Mouse (Mus musculus): ENCODE data around the gene Rps16. TPM values are rescaled to one million over a fixed set of nuclear protein-coding genes. Genes with fewer than 3 reads are reported as not detected.

Rps16 gene
- total and polyA plus RNA-seq, 2 experiments from 2014 or later, result 161 to 481 TPM

DNA sequence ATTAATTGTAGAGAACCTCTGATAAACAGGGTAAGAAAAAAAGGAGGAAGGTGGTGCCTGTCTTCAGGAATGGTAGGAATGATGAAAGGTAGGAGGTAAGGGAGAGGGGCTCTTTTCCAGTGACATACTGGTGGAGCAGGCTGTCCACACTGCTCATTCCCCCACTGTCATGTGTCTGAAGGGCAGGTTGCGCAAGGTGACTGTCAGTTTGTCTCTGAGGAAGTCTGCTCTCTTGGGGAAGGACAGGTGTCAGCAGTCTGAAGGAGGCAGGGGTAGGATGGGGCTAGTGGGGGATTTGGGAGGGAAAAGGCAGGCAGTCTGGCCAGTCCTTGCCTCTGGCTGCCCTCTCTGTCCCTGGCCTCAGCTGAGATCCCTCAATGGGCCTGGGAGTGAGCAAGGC lies 50.6 kb downstream of the Rps16 start:
- ATAC-seq (ENCODE audit: insufficient read depth, low read depth), result no peak
- Histone ChIP-seq H3K9ac (replicated peaks; ENCODE audit: low read depth, low read length) (no peak overlapping the region), H3K4me2 (ENCODE audit: low read depth, low read length) (no peak overlapping the region), H3K4me1 (ENCODE audit: control insufficient read depth, insufficient read depth) (no peaks in the 10 kb centered on the region), H3K27ac (ENCODE audit: low read depth) (no peak overlapping the region), H3K36me3 (replicated peaks; ENCODE audit: control insufficient read depth, insufficient read depth, low read length) (peaks cover 85% of the 10 kb centered on the region), H3K27me3 (ENCODE audit: control insufficient read depth, insufficient read depth, low read length) (no peaks in the 10 kb centered on the region), H3K4me3 (ENCODE audit: low read depth, low read length) (no peak overlapping the region), H3K9me3 (replicated peaks; ENCODE audit: control insufficient read depth, low read length) (no peaks in the 10 kb centered on the region)
- DNase-seq (ENCODE audit: low spot score), result no peak
- TF ChIP-seq EP300 (IDR thresholded peaks at IDR 0.05; ENCODE audit: low read depth) (no peak), CTCF (IDR thresholded peaks at IDR 0.05; ENCODE audit: low read depth) (no peak)
- WGBS, result 100% methylated on average over 1 of the region's 1 CpGs

DNA sequence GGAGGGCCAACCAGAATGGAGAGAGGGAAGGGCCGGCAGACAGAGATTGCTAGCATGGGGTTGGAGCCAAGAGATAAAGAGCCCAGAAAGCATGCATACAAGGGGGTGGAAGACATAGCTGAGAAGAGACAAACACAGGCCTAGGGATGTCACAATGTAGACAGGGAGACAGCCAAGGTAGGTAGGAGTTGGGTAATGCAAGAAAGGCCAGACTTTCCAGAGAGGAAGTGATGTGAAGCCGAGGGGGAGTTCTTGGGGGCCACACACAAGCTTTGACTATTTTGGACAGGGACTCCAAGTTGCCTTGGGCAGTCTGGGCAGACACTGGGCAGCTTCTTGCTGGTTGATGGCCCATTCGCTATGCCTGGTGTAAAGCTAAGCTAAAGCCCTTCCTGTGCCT lies 51.5 kb downstream of the Rps16 start:
- Histone ChIP-seq H3K27ac (ENCODE audit: low read depth) (no peak overlapping the region), H3K27me3 (ENCODE audit: control insufficient read depth, insufficient read depth, low read length) (no peaks in the 10 kb centered on the region), H3K4me3 (ENCODE audit: low read depth, low read length) (no peak overlapping the region), H3K9me3 (replicated peaks; ENCODE audit: control insufficient read depth, low read length) (no peaks in the 10 kb centered on the region), H3K4me2 (ENCODE audit: low read depth, low read length) (no peak overlapping the region), H3K9ac (replicated peaks; ENCODE audit: low read depth, low read length) (no peak overlapping the region), H3K4me1 (ENCODE audit: control insufficient read depth, insufficient read depth) (no peaks in the 10 kb centered on the region), H3K36me3 (replicated peaks; ENCODE audit: control insufficient read depth, insufficient read depth, low read length) (peaks cover 85% of the 10 kb centered on the region)
- 71% methylated on average over 3 of the region's 3 CpGs for WGBS
- ATAC-seq (ENCODE audit: insufficient read depth, low read depth) (no peak), DNase-seq (ENCODE audit: low spot score) (no peak)
- no peak for TF ChIP-seq CTCF (IDR thresholded peaks at IDR 0.05; ENCODE audit: low read depth)
- TF ChIP-seq EP300 (IDR thresholded peaks at IDR 0.05; ENCODE audit: low read depth), result no peak

Other genes starting within 250 kb of the Rps16 start
- not detected in 2 replicates for gene 9530053A07Rik, start 221.2 kb upstream of the Rps16 start, total RNA-seq (2014; rRNA removed; ENCODE audit: low replicate concordance)
- 0.01 and 0.04 TPM in 2 replicates for gene 9530053A07Rik, start 221.2 kb upstream of the Rps16 start, polyA plus RNA-seq (2015; fragmentation: Nextera tagmentation; extraction: Ambion mirVana)
- gene Fbl, start 180.9 kb upstream of the Rps16 start, total RNA-seq (2014; rRNA removed; ENCODE audit: low replicate concordance), result 6.6 and 21.8 TPM in 2 replicates
- gene Fbl, start 180.9 kb upstream of the Rps16 start, polyA plus RNA-seq (2015; fragmentation: Nextera tagmentation; extraction: Ambion mirVana), result 44.3 and 51.3 TPM in 2 replicates
- gene Dyrk1b, start 171.2 kb upstream of the Rps16 start, total RNA-seq (2014; rRNA removed; ENCODE audit: low replicate concordance), result 21.3 and 37.1 TPM in 2 replicates
- gene Dyrk1b, start 171.2 kb upstream of the Rps16 start, polyA plus RNA-seq (2015; fragmentation: Nextera tagmentation; extraction: Ambion mirVana), result 10.2 and 10.4 TPM in 2 replicates
- 6.5 and 18.2 TPM in 2 replicates for gene Eid2, start 82.8 kb upstream of the Rps16 start, total RNA-seq (2014; rRNA removed; ENCODE audit: low replicate concordance)
- gene Eid2, start 82.8 kb upstream of the Rps16 start, polyA plus RNA-seq (2015; fragmentation: Nextera tagmentation; extraction: Ambion mirVana), result 1.4 and 1.6 TPM in 2 replicates
- 4.4 and 13.0 TPM in 2 replicates for gene Eid2b, start 72.9 kb upstream of the Rps16 start, total RNA-seq (2014; rRNA removed; ENCODE audit: low replicate concordance)
- 9.1 and 9.7 TPM in 2 replicates for gene Eid2b, start 72.9 kb upstream of the Rps16 start, polyA plus RNA-seq (2015; fragmentation: Nextera tagmentation; extraction: Ambion mirVana)
- not detected in 2 replicates for gene Selenov, start 59.5 kb upstream of the Rps16 start, total RNA-seq (2014; rRNA removed; ENCODE audit: low replicate concordance)
- gene Selenov, start 59.5 kb upstream of the Rps16 start, polyA plus RNA-seq (2015; fragmentation: Nextera tagmentation; extraction: Ambion mirVana), result not detected in 2 replicates
- gene Dll3, start 48.4 kb upstream of the Rps16 start, total RNA-seq (2014; rRNA removed; ENCODE audit: low replicate concordance), result not detected in 2 replicates
- not detected in 2 replicates for gene Dll3, start 48.4 kb upstream of the Rps16 start, polyA plus RNA-seq (2015; fragmentation: Nextera tagmentation; extraction: Ambion mirVana)
- 60.6 and 69.9 TPM in 2 replicates for gene Timm50, start 38.6 kb upstream of the Rps16 start, total RNA-seq (2014; rRNA removed; ENCODE audit: low replicate concordance)
- 90.1 and 90.6 TPM in 2 replicates for gene Timm50, start 38.6 kb upstream of the Rps16 start, polyA plus RNA-seq (2015; fragmentation: Nextera tagmentation; extraction: Ambion mirVana)
- gene Supt5, start 11.9 kb upstream of the Rps16 start, total RNA-seq (2014; rRNA removed; ENCODE audit: low replicate concordance), result 52.3 and 71.4 TPM in 2 replicates
- gene Supt5, start 11.9 kb upstream of the Rps16 start, polyA plus RNA-seq (2015; fragmentation: Nextera tagmentation; extraction: Ambion mirVana), result 36.4 and 36.6 TPM in 2 replicates
- 23.5 and 41.7 TPM in 2 replicates for gene Plekhg2, start 21.9 kb downstream of the Rps16 start, total RNA-seq (2014; rRNA removed; ENCODE audit: low replicate concordance)
- 11.8 and 13.7 TPM in 2 replicates for gene Plekhg2, start 21.9 kb downstream of the Rps16 start, polyA plus RNA-seq (2015; fragmentation: Nextera tagmentation; extraction: Ambion mirVana)
- gene Zfp36, start 29.6 kb downstream of the Rps16 start, total RNA-seq (2014; rRNA removed; ENCODE audit: low replicate concordance), result 10.8 and 19.2 TPM in 2 replicates
- gene Zfp36, start 29.6 kb downstream of the Rps16 start, polyA plus RNA-seq (2015; fragmentation: Nextera tagmentation; extraction: Ambion mirVana), result 12.5 and 13.6 TPM in 2 replicates
- gene Med29, start 42.1 kb downstream of the Rps16 start, total RNA-seq (2014; rRNA removed; ENCODE audit: low replicate concordance), result 42.1 and 51.4 TPM in 2 replicates
- 44.1 and 45.8 TPM in 2 replicates for gene Med29, start 42.1 kb downstream of the Rps16 start, polyA plus RNA-seq (2015; fragmentation: Nextera tagmentation; extraction: Ambion mirVana)
- gene Paf1, start 42.3 kb downstream of the Rps16 start, total RNA-seq (2014; rRNA removed; ENCODE audit: low replicate concordance), result 29.8 and 66.1 TPM in 2 replicates
- gene Paf1, start 42.3 kb downstream of the Rps16 start, polyA plus RNA-seq (2015; fragmentation: Nextera tagmentation; extraction: Ambion mirVana), result 54.2 and 56.5 TPM in 2 replicates
- gene Gmfg, start 86.8 kb downstream of the Rps16 start, total RNA-seq (2014; rRNA removed; ENCODE audit: low replicate concordance), result 1.5 and 3.0 TPM in 2 replicates
- gene Gmfg, start 86.8 kb downstream of the Rps16 start, polyA plus RNA-seq (2015; fragmentation: Nextera tagmentation; extraction: Ambion mirVana), result 8.9 and 9.8 TPM in 2 replicates
- gene Lrfn1, start 101.3 kb downstream of the Rps16 start, total RNA-seq (2014; rRNA removed; ENCODE audit: low replicate concordance), result 1.4 and 3.9 TPM in 2 replicates
- 0.31 and 0.55 TPM in 2 replicates for gene Lrfn1, start 101.3 kb downstream of the Rps16 start, polyA plus RNA-seq (2015; fragmentation: Nextera tagmentation; extraction: Ambion mirVana)
- gene Ifnl2, start 159.8 kb downstream of the Rps16 start, total RNA-seq (2014; rRNA removed; ENCODE audit: low replicate concordance), result not detected in 2 replicates
- not detected in 2 replicates for gene Ifnl2, start 159.8 kb downstream of the Rps16 start, polyA plus RNA-seq (2015; fragmentation: Nextera tagmentation; extraction: Ambion mirVana)
- not detected in 2 replicates for gene Ifnl3, start 172.2 kb downstream of the Rps16 start, total RNA-seq (2014; rRNA removed; ENCODE audit: low replicate concordance)
- gene Ifnl3, start 172.2 kb downstream of the Rps16 start, polyA plus RNA-seq (2015; fragmentation: Nextera tagmentation; extraction: Ambion mirVana), result not detected in 2 replicates
- not detected in 2 replicates for gene Sycn, start 190.2 kb downstream of the Rps16 start, total RNA-seq (2014; rRNA removed; ENCODE audit: low replicate concordance)
- not detected in 2 replicates for gene Sycn, start 190.2 kb downstream of the Rps16 start, polyA plus RNA-seq (2015; fragmentation: Nextera tagmentation; extraction: Ambion mirVana)
- not detected in 2 replicates for gene Nccrp1, start 196.6 kb downstream of the Rps16 start, total RNA-seq (2014; rRNA removed; ENCODE audit: low replicate concordance)
- gene Nccrp1, start 196.6 kb downstream of the Rps16 start, polyA plus RNA-seq (2015; fragmentation: Nextera tagmentation; extraction: Ambion mirVana), result not detected in 2 replicates
- gene Samd4b, start 247.5 kb downstream of the Rps16 start, total RNA-seq (2014; rRNA removed; ENCODE audit: low replicate concordance), result 37.0 and 53.5 TPM in 2 replicates
- 12.3 and 12.4 TPM in 2 replicates for gene Samd4b, start 247.5 kb downstream of the Rps16 start, polyA plus RNA-seq (2015; fragmentation: Nextera tagmentation; extraction: Ambion mirVana)
- 12.7 and 17.1 TPM in 2 replicates for gene Pak4, start 247.5 kb downstream of the Rps16 start, total RNA-seq (2014; rRNA removed; ENCODE audit: low replicate concordance)
- gene Pak4, start 247.5 kb downstream of the Rps16 start, polyA plus RNA-seq (2015; fragmentation: Nextera tagmentation; extraction: Ambion mirVana), result 11.3 and 12.0 TPM in 2 replicates